Mouse (Mus musculus) activated CD4-positive, CD25-positive, alpha-beta regulatory T cell (primary cell): ENCODE data around the gene Btbd2. TPM values are rescaled to one million over a fixed set of nuclear protein-coding genes. Genes with fewer than 3 reads are reported as not detected.

Source experiments
- polyA plus RNA-seq, 2 experiments: library from polyadenylated mRNA; unstranded; fragments of 100-300 nt; shearing (Covaris generic); gene quantifications; one replicate each; pipeline ENCODE4 v1.2.1; 2017

Btbd2 gene
- polyA plus RNA-seq, result 10 to 100 TPM; 20.1 to 27.7 TPM

DNA sequence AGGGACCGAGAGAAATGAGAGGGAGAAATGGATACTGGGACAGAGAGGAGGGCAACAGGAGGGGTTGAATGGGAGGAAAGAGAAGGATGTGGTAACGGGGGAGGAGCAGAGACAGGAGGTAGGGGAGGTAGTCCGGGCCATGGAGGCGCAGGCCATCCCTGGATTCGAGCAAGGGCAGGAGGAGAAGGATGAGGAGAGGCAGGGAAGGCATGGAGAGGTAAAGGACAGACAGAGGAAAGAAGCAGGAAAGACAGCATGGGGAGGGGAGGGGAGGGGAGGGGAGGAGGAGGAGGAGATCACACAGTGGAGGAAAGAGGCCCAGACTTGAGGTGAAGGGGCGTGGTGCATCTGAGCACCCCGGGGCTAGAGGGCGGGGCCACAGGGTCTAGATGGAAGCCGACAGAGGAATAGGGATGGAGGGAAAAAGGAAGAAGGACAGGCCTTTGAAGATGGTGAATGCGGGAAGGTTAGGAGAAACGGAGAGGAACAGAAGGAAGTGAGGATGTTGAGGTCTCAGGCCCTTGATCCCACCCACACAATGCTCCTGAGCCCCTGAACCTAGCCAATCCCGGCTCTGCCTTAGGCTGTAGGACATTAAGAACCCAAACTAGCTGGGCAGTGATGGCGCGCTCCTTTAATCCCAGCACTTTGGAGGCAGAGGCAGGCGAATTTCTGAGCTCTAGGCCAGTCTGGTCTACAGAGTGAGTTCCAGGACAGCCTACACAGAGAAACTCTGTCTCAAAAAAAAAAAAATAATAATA lies at the start of gene Btbd2:
TSS of gene Btbd2 (minus strand) at position 209 of the 761 bp plus-strand sequence.

DNA sequence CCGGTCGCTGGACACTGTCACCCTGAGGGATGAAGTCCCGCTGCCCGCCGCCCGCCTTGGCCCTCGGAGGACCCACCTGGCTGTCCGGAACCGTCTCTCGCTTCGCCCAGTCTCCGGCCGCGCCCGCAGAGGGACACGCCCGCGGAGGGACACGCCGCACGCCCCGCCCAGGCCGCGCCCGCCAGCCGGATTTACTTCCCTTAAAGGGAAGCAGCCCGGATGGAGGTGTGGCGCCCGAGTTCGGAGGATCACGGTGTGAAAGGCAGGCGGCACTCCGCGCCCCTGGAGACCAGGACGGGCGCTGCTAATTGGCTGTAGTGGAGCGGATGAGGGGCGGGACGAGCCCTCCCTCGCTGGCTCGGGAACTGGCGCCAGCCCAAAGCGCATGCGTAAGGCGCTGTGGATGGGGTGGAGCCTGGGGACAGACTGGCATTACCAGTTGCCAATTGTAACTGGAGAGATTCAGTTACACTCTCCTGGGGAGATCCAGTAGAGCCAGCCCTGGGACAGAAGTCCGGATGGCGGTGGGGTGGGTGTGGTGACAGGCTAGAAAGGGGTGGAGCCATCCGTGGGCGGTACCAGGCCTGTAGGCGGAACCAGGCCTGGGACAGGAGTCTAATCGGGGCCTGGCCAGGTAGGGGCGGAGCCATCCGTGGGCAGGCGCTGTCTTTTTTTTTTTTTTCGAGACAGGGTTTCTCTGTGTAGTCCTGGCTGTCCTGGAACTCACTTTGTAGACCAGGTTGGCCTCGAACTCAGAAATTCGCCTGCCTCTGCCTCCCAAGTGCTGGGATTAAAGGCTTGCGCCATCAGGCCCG lies 45.1 kb upstream of the Btbd2 start, which contains the start of the genes Mob3a and Izumo4:
TSS of gene Mob3a (minus strand) at position 257 of the 815 bp plus-strand sequence.
TSS of gene Izumo4 (plus strand) at position 464 of the 815 bp plus-strand sequence.

DNA sequence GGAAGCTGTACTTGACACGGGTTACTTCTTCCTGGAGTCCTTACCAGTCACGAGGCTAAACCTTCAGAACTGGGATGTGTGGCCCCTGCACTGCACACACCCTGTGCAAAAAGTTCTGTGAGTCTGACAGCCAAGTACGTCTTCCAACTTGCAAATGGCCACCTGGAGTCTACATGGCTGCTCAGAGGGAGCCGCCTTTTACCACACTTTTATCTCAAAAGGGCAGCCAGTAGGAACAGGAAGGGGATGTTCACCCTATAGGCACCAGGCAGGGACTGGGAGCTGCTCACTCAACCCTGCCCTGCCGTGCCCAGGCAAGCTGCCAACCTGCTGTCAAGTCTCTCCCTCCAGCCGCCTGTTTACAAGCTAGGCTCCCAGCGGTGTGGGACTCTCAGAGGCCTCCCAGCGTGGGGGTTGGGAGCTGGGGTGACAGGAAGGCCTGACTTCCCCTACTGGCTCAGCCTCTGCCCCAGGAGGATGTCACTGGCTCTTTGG lies 21.1 kb upstream of the Btbd2 start, which contains the start of gene Mknk2:
TSS of gene Mknk2 (minus strand) at position 171 of the 495 bp plus-strand sequence.

DNA sequence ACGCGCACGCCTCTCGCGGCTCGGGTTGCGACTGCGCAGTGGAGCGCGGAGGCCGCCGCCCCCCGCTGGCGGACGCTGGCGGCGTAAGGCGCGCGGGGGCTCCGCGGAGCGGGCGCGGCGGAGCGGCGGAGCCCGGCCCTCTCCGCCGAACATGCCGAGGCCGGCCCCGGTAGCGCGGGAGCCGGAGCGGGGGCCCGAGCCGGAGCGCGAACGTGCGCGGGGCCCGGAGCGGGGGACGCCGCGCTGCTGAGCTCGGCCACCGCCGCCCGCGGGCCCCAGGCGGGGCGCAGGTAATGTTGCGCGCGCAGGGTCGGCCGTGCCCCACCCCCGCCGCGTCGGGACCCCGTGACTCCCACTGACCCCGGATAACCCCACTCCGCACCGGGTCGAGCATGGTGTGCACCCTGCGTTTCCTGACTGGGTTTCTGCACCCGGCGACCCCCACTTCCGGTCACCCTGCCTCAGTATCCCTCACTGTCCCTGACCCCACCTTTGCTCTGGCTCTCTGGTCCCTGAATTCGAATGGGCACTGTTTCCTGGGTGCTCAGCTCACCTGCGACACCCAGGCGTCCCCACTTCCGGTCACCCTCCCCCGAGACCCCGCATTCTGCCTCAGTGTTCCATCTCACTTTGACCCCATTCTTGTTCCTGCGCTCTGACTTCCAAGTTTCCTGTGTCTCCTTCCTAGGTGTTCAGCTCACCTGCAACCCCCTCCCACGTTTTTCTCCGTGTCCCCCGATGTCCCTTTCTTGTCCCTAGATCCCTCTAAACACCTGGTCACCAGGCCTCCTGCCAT lies 34.0 kb downstream of the Btbd2 start, which contains the start of gene Csnk1g2:
TSS of gene Csnk1g2 (plus strand) at position 178 of the 796 bp plus-strand sequence.

DNA sequence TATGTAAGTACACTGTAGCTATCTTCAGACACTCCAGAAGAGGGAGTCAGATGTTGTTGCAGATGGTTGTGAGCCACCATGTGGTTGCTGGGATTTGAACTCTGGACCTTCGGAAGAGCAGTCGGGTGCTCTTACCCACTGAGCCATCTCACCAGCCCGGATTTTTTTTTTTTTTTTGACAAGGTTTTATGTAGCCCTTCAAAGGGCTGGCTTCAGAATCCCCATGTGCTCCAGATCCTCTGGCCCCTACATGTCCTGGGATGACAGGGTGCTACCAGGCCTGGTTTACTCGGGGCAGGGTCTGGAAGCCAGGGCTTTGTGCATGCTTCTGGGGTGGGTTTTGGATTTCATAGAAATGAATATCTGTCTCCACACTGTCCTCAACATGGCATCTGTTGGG lies 51.1 kb downstream of the Btbd2 start, which contains the start of gene Gm49322:
TSS of gene Gm49322 (plus strand) at position 301 of the 400 bp plus-strand sequence.

DNA sequence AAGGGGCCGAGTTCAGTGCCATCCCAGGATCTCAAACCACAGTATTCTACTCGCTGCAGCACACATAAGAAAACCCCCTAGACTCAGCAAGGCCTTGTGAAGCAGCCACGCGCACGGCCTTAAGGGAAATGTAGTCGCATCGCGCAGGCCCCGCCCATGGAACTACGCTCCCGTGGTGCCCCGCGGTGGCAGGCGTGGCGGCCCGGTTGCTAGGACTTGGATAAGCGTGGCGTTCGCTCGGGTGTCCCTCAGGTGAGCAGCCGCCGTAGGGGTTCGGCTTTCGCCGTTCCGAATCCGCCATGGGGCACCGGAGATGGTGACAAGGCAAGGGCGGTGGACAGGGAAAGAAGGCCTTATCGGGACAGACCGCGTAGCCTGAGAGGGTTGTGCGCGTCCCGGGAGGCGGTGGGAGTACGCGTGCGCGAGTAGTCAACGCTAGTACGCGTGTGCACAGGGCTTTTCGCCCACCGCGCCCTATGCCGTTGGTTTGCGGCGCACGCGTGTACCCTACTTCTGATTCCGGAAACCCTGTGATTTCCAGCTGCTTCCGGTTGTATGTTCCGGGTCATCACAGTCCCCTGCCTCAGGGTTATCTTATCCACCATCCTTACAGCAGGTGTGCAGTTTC lies 54.1 kb downstream of the Btbd2 start, which contains the start of the genes Scamp4 and Adat3:
TSS of gene Scamp4 (plus strand) at position 175 of the 628 bp plus-strand sequence.
TSS of gene Adat3 (plus strand) at position 183 of the 628 bp plus-strand sequence.

Other genes starting within 250 kb of the Btbd2 start
- gene Tcf3, start 223.4 kb downstream of the Btbd2 start, polyA plus RNA-seq, result 100 to 1,000 TPM; 101 to 107 TPM
- under 1 TPM; 0.06 to 0.12 TPM for gene Onecut3, start 162.2 kb downstream of the Btbd2 start, polyA plus RNA-seq
- gene Atp8b3, start 117.9 kb downstream of the Btbd2 start, polyA plus RNA-seq, result under 1 TPM in 1 of 2 experiments, not detected in 1; 0.04 TPM
- gene Rexo1, start 95.5 kb downstream of the Btbd2 start, polyA plus RNA-seq, result 10 to 100 TPM; 36.5 to 38.7 TPM
- 10 to 100 TPM in 1 of 2 experiments, 1 to 10 TPM in 1; 7.3 to 11.4 TPM for gene Klf16, start 79.8 kb downstream of the Btbd2 start, polyA plus RNA-seq
- gene Abhd17a, start 66.7 kb downstream of the Btbd2 start, polyA plus RNA-seq, result 100 to 1,000 TPM; 169 to 195 TPM
- gene Scamp4, start 54.2 kb downstream of the Btbd2 start, polyA plus RNA-seq, result 100 to 1,000 TPM in 1 of 2 experiments, 10 to 100 TPM in 1; 96.4 to 124 TPM
- 1 to 10 TPM; 4.7 to 6.4 TPM for gene Adat3, start 54.2 kb downstream of the Btbd2 start, polyA plus RNA-seq
- 10 to 100 TPM in 1 of 2 experiments, 1 to 10 TPM in 1; 6.5 to 15.3 TPM for gene Gm49322, start 51.0 kb downstream of the Btbd2 start, polyA plus RNA-seq
- 100 to 1,000 TPM; 228 to 252 TPM for gene Csnk1g2, start 34.2 kb downstream of the Btbd2 start, polyA plus RNA-seq
- gene Mknk2, start 21.0 kb upstream of the Btbd2 start, polyA plus RNA-seq, result 100 to 1,000 TPM; 110 to 242 TPM
- 100 to 1,000 TPM; 213 to 321 TPM for gene Mob3a, start 44.9 kb upstream of the Btbd2 start, polyA plus RNA-seq
- gene Izumo4, start 45.1 kb upstream of the Btbd2 start, polyA plus RNA-seq, result 100 to 1,000 TPM; 121 to 131 TPM
- gene Ap3d1, start 85.2 kb upstream of the Btbd2 start, polyA plus RNA-seq, result 10 to 100 TPM; 38.5 to 75.7 TPM
- gene Dot1l, start 98.1 kb upstream of the Btbd2 start, polyA plus RNA-seq, result 10 to 100 TPM; 14.8 to 15.7 TPM
- gene Sf3a2, start 141.1 kb upstream of the Btbd2 start, polyA plus RNA-seq, result 10 to 100 TPM; 64.0 to 79.5 TPM
- 100 to 1,000 TPM; 224 to 242 TPM for gene Plekhj1, start 141.6 kb upstream of the Btbd2 start, polyA plus RNA-seq
- gene Amh, start 148.2 kb upstream of the Btbd2 start, polyA plus RNA-seq, result not detected
- under 1 TPM in 1 of 2 experiments, not detected in 1; 0.53 TPM for gene Jsrp1, start 156.4 kb upstream of the Btbd2 start, polyA plus RNA-seq
- 1,000 to 10,000 TPM; 2,247 to 2,345 TPM for gene Oaz1, start 169.6 kb upstream of the Btbd2 start, polyA plus RNA-seq
- gene Lingo3, start 187.0 kb upstream of the Btbd2 start, polyA plus RNA-seq, result under 1 TPM in 1 of 2 experiments, not detected in 1; 0.21 TPM
- 100 to 1,000 TPM; 151 to 243 TPM for gene Lsm7, start 198.1 kb upstream of the Btbd2 start, polyA plus RNA-seq
- gene Sppl2b, start 198.2 kb upstream of the Btbd2 start, polyA plus RNA-seq, result 10 to 100 TPM; 20.9 to 29.3 TPM
- gene Tmprss9, start 214.8 kb upstream of the Btbd2 start, polyA plus RNA-seq, result under 1 TPM in 1 of 2 experiments, not detected in 1; 0.05 TPM
- 100 to 1,000 TPM; 213 to 220 TPM for gene Timm13, start 243.9 kb upstream of the Btbd2 start, polyA plus RNA-seq